Mouse (Mus musculus): ENCODE measurements around the gene Hdac1.
A peak's percentile ranks its signal among the peaks of the same experiment; 100 is the strongest.

The Hdac1 gene

DNA sequence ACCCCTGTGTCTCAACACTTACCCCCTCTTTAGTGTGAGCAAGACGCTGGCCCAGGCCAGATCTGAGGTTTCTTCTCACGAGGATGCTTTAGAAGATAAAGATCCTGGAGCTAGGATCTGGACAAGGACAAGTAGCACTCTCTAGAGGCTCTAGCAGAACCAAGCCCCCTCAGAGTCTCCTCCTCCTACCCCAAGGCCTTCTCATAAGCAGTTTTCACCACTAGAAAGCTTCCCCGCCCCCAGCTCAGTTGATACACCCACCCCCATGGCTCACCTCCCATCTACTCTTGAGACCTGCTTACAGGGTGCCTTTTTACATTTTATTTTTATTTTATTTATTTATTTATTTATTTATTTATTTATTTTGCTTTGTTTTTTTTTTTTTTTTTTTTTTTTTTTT is 32.9 kb downstream of the Hdac1 start:
- DNase-seq = no peak

DNA sequence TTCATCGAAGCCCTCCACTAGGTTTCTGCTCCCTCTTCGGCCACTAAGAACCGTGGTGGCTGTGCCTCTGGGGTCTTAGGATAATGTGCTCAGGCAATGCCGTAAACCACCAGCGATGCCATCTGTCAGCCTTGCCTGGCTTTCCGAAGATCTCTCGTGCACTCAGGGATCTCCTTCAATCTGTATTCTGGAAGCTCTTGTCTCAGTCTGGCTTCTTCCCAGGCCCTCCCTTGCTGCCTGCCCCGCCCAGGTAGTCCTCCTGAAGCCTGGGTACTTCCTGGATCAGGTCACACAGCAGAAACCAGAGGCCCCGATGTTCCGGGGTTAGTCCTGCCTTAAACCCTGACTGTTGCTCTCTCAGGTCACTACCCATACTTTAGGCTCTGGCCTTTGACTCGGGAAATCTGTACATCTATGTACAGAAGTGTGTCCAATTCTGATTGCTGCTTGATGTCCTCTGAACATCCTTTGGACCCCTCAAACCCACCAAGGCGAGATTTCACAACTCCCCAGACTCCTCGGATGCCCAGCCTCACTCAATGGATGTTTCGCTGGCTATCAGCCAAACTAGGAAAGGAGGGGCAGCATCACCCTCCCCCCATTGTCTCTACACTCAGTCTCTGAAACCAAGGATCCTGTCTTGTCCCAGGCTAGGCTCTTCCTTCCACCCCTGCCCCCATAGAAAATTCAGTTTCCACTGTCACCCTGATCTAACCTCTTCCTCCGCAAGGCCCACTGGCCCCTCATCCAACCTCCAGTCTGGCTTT is 33.5 kb downstream of the Hdac1 start:
- peak; percentile 29 for DNase-seq

DNA sequence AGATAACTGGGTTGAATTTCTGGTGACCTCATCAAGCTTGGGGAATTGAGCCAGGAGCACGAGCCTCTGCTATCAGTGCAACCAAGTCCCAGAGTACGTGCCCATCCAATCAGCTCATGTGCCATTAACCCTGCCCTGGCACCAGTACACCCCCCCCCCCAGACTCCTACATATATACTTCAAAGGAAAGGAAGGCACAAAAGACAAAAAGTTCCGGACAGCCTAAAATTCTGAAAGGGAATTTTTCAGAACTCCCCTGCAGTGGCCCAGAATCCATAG is 34.3 kb downstream of the Hdac1 start:
- no peak for DNase-seq

DNA sequence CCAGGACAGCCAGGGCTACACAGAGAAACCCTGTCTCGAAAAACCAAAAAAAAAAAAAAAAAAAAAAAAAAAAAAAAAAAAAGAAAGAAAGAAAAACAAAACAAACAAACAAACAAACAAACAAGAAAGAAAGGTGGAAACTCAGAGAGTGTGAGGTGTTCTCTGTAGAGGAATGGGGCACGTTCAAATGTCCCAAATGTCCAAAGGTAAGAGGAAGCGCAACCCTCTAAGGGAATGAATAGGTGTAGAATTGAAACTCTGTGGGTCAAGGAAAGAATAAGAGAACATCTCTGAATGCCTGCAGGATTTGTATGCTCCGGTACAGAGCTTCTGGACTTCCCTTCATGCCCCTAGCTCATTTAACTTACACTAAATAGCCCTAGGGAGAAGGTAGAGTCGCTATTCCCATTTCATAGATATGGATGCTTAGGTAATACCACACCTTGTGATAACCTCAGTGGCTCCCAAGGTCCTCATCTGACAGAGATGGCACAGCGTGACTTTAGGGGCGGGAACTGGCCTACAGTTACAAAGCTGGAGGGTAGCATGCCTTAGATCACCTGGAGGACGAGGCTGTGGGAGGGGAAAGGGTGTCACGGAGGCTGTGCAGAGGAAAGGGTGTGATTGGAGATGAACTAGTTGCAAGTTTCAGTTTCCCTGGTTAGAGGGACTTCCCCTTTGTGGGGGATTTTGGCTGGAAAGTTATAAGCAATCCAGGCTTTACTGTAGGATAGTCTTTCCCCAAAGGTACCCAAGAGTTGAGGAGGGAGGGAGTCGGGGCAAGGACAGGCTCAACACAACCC is 34.9 kb downstream of the Hdac1 start:
- no peak for DNase-seq

DNA sequence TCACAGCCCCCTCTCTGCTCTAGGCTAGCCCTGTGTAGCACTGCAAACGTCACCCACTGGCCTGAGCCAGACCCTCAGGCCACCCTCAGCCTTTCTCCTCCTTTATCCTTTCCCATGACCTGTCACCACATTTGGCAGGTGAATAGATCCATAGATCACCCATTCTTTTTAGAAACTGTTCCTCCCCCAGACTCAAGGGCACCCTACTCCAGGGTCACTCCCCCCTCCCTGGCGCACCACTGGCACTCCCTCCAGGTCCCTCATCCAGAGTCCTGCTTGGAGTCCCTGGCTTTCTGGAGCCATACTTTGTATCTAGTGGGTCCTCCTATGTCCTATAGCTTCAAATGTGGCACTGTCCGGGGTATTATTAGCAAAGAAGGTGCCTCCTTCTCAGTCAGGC is 37.0 kb downstream of the Hdac1 start:
- DNase-seq = no peak

DNA sequence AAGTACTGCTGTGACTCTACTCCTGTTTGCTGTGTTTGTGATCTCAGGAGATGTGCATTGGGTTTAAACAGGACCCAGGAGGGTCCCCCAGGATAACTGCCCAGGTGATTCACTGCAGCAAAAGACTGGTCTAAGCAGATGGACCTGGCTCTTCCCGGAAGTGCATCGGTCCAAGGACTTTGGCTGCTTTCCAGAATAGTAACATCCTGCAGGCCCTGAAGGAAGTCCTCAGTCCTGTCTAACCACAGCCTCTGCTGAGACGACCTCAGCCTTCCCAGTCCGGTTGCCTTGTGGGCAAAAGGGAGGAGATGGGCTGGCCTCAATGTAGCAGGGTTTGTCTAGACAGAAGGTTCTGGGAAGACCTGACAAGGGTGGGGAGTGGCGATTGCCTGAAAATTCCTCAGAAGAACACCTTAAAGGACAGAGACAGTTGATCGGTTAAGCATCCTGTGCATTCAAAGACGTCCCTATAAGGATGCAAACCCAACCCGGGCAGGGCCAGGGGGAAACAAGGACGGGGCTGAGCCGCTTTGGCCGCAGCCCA is 39.5 kb downstream of the Hdac1 start:
- DNase-seq = no peak

DNA sequence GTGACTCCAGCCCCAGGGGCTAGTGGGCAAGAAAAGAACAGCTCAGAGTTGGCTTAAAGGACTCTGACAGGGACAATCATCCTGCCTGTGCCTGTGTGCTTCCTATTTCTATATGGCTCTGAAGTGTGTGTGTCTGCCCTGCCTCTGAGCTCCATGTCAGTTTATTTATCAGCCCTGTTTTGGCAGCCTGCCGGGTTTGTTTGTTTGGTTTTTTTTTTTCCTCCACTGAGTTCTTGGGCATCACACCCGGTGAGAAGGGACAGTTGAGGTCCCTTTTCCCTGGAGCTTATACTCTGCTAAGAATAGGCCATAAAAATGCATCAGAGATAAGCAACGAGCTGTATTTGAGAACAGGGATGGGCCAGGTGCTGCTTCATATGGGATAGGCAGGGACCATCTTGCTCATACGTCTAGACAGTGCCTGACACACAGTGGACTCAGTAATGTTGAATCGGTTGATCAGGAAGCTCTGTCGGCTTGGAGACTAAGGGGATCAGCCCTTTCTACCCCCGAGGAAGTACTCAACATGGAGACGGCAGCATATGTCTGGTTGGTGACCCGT is 40.1 kb downstream of the Hdac1 start:
- no peak for DNase-seq

DNA sequence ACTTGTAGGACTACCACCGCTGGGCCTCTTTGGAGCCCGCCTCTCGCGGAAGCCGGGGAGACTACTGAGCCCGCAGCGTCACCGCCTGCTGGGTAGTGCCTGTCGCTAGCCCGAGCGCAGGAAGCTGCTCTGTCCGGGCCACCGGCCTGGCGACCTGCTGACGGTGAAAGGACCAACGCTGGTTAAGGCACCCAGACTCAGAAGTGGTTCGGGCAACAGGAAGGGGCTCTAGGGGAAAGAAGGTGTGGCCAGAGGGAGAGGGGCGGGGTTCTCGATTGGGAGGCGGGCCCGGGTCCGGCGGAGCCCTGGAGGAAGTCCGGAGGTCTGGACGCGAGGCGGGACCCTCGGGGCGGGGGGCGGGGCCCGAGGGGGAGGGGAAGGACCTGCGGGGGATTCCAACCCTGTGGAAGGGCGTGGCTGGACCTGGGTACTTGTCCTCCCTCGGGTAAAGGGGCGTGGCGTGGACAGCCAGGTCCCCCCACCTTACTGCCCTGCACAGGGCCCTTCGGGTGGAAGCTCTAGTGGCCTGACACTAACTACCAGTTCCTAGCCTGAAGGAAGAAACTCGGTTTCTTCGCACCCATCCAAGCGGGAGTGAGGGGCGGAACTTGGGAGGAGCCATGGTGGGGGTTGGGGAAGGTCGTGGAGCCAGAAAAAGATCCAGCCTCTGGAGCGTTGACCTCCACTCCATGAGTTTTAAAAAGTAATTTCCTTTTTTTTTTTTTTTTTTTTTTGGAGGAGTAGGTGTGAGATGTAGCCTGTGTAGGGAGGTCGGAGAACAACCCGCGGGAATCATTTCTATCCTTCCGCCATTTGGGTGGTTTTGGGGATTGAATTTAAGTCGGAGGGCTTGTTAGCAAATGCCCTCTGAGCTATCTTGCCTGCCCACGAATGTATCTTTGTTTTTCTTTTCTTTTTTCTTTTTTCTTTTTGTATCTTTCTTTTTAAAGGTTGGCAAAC is 41.6 kb downstream of the Hdac1 start:
- DNase-seq = peak; percentile 92

DNA sequence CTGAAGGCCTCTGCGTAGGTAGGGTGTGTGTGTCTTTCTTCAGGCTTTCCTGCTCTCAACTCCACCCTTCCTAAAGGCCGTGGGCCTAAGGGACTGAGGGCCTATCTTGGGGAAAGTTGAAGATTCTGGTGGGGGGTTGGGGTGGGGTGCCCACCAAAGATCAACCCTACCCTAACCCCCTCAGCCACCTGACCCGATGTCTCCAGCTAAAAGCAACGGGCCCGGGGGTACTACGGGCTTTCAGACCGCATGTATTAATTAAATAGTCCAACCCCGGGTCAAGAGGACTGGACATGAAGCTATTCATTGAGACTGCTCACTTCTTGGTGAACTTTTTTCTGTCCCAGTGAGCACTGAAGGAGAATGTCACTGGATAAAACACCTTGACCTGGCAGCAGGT is 42.5 kb downstream of the Hdac1 start:
- no peak for DNase-seq

DNA sequence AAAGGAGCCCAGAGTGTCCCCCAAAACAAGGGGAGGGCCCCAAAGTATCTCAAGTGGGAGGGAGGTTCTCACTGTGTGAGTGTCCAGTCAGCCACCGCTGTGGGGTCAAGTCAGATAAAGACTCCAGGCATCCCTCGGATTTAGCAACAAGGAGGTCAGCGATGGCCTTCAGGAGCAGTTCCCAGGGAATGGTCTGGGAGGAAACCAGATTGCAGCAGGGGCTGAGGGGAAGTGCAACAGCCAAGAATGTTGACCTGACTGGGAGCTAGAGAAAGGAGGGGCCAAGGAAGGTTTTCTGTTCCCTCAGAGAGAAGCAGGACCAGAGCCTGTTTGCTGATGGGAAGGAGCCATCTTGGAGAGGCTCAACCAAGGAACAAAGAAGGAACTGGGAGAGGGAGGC is 43.6 kb downstream of the Hdac1 start:
- no peak for DNase-seq

DNA sequence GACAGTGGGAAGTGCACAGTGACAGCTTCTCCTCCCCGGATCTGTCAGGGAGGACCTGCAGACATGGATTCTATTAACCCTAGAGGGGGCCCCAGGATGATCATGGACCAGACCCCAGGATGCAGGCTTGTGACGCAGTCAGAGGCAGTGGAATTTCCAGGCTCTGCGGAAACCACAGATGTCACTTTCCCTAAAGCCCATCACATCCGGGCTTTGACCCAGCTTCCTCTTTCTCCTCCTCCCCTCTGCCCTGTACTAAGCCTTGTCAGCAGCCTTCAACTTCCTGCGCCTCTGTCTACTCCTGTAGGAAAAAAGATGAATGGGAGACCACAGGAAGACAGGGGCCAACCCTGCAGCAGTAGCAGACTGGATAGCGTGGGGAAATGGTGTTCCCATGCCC is 45.9 kb downstream of the Hdac1 start:
- peak; percentile 31 for DNase-seq

DNA sequence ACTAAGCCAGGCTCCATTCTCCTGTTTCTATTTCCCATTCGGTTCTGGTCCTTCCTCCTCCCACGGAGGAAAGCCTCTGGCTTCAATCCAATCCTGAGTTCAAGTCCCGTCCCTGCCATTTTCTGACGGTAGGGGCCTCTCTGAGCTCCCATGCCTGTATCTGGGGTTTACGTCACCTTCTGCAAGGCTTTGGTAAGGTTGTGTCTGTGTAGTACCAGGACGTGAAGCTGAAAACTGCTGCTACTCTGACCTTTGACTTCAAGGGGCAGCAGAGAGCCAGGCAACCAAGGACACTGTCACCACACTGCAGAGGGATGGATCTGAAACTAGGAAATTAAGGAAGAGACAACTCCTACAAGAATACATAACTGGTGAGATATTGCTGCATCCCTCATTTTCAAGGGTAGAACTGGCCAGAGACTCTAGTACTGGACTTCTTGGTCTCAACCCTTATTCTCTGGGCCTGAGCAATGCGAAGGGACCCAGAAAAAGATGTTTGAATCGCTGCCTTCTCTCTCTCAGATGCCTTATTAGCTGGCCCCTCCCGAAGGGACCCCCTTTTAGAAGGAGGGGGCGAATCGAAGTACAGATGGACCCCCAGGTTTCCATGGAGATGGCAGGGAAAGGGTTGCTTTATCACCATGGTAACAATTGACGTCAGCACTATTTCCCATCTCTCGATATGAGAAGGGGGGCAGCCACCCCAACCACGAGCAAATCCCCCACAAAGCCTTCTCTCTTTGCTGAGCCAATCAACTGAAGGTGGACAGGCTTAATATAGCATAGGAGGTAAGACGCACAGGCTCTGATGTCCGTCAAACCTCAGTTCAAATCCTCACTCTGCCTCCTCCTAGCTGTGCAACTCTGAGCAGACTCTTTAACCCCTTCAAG is 46.6 kb downstream of the Hdac1 start:
- no peak for DNase-seq

DNA sequence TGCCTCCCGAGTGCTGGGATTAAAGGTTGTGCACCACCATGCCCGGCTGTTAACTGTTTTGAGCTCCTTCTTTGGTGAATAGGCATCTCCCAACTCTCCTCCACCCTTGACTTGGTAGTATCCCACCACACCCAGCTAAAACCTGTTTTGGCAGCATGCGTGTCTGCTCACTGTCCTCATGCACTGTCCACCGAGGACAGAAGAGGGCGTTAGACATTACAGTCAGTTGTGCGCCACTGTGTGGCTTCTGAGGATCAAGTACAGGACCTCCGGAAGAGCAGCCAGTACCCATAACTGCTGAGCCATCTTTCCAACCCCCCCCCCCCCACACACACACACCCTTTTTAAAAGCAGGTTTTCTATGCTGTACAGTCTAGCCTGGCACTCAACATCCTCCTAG is 47.8 kb downstream of the Hdac1 start:
- no peak for DNase-seq

DNA sequence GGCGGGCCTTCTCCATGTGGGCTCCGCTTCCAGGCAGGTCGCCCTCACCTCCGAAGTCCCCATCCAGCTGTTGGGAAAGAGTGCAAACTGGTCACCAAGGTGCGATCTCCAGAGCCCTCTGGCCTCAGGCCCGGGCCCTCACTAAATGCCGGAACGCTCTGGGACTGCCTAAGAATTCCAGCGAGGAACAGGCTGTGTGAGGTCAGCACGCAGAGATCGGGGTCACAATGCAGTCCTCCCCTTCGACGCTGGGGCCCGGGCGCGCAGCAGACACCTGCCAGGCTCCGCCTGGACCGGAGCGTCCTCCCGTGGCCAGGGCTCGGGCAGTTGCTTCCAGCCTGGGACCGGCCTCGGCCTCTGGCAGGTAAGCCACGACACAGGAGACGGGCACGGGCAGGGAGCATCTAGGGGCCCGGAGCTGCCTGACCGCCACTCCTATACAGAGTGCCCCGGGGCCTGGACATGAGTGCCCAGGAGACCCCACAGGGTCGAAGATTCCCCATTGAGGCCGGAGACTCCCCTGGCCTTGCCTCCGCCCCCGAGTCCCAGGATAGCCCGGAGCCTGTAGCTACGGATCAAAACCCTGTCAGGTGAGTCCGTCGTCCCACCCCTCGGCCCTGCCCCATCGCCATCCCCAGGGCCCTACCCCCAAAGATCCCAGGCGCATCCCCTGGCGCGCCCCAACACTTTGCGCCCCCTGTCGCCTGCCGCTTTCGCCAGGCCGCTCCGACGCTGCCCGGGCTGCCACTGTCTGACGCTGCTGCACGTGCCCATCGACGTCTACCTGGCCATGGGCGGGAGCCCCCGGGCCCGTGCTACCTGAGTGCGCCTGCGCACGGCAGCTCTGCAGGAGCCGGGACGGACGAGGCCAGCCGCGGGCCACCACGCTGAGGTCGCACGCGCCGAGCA is 51.3 kb downstream of the Hdac1 start, which contains the start of the genes Tssk3 and Fam229a:
Gene Tssk3, minus strand, starts transcription at position 51 of the 909 bp plus-strand sequence.
Gene Fam229a, plus strand, starts transcription at position 219 of the 909 bp plus-strand sequence.
- peak; percentile 46 for DNase-seq

DNA sequence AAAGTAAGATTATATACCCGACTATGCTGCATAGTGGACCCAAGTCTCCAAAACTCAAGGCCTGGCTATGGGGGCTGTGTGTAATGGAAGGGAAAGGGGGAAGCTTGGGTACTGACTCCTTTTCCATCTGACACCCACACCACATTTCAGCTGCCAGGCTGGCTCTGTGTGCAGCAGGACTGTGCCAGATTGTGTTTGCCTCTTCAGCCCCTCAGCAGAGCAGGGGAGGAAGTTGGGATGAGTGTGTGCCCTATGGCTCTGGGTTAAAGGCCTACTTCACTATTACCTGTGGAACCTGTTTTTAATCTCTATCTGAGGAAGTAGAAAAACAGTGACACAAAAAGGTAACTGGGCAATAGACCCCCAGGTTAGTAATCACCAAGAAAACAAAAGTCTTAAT is 61.4 kb downstream of the Hdac1 start:
- no peak for DNase-seq

DNA sequence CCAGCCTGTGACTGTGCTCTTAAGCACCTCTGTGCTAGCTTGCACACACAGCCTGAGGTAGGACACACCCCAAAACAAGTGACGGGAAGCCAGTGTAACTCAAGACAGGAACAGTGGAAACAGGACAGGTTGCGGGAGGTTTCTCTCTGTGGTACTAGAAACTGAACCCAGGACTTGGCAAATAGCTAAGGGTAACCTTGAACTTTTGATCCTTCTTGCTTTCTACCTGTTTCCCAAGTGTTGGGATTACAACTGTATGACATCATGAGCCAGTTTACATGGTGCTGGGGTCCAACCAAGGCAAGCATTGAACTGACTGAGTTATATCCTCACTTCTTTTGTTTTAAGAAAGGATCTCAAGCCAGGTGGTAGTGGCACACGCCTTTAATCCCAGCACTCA is 62.6 kb downstream of the Hdac1 start:
- DNase-seq = no peak

DNA sequence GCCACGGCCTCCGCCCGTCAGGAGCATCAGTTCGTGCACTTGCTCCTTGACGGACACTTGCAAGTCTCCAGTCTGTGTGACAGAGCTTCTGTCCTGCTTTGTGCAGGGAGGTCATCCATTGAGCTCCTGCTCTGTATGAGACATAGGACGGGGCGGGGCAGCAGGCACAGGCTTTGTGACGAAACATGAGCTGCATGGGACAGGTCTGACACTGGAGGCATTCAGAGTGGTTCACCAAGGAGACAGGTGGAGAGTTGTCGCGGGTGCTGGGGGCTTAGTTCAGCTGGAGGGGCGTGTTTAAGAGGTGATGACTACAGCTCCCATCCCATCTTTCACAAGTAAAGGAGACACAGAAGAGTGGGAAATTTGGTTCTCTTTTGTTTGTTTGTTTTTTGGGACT is 66.5 kb downstream of the Hdac1 start:
- no peak for DNase-seq
